Mouse (Mus musculus): ENCODE data around the gene Myo1e. TPM values are rescaled to one million over a fixed set of nuclear protein-coding genes. Genes with fewer than 3 reads are reported as not detected.

The Myo1e gene
- 9.5 and 9.7 TPM in 2 replicates for polyA plus RNA-seq (2014; fragmentation: Nextera tagmentation; extraction: Ambion mirVana)

- peak; percentile 95 for ATAC-seq (ENCODE audit: low FRiP score)
- Histone ChIP-seq H3K27me3 (ENCODE audit: control insufficient read depth, insufficient read depth, low read length) (no peaks in the 10 kb centered on the region), H3K27ac (ENCODE audit: low read depth, low read length) (no peak within 1 kb of the TSS), H3K9me3 (ENCODE audit: control insufficient read depth, low read length) (no peaks in the 10 kb centered on the region), H3K4me3 (ENCODE audit: low read depth, low read length) (peak within 1 kb of the TSS; percentile 67), H3K36me3 (ENCODE audit: control insufficient read depth, insufficient read depth, low read length) (no peaks in the 10 kb centered on the region), H3K4me1 (ENCODE audit: control insufficient read depth, insufficient read depth, low read length) (0 out of 2 replicates have a peak, but pooled peaks cover 10% of the 10 kb centered on the region), H3K4me2 (peak within 1 kb of the TSS; percentile 100), H3K9ac (ENCODE audit: low read length) (peak within 1 kb of the TSS; percentile 67)
- peak; percentile 98 for DNase-seq (ENCODE audit: low spot score, missing footprints)
- WGBS, result under 1% methylated on average over 43 of the region's 43 CpGs
Observed at GRCm38 (mm10) chr9:70207151-70207831, at the start of gene Myo1e. Myo1e (plus strand) TSS chr9:70207350.

GRCm38 (mm10) chr9:70160071-70160470 lies 47.1 kb upstream of the Myo1e start:
- no peak for DNase-seq (ENCODE audit: low spot score, missing footprints)
- Histone ChIP-seq H3K9ac (ENCODE audit: low read length) (no peak overlapping the region), H3K4me3 (ENCODE audit: low read depth, low read length) (no peak overlapping the region), H3K36me3 (ENCODE audit: control insufficient read depth, insufficient read depth, low read length) (no peaks in the 10 kb centered on the region), H3K4me2 (no peak overlapping the region), H3K9me3 (ENCODE audit: control insufficient read depth, low read length) (no peaks in the 10 kb centered on the region), H3K4me1 (ENCODE audit: control insufficient read depth, insufficient read depth, low read length) (no peaks in the 10 kb centered on the region), H3K27me3 (ENCODE audit: control insufficient read depth, insufficient read depth, low read length) (no peaks in the 10 kb centered on the region), H3K27ac (ENCODE audit: low read depth, low read length) (no peak overlapping the region)
- 86% methylated on average over 10 of the region's 10 CpGs for WGBS
- ATAC-seq (ENCODE audit: low FRiP score), result no peak

- Histone ChIP-seq H3K9ac (ENCODE audit: low read length) (no peak overlapping the region), H3K27ac (ENCODE audit: low read depth, low read length) (no peak overlapping the region), H3K27me3 (ENCODE audit: control insufficient read depth, insufficient read depth, low read length) (no peaks in the 10 kb centered on the region), H3K4me3 (ENCODE audit: low read depth, low read length) (no peak overlapping the region), H3K4me1 (ENCODE audit: control insufficient read depth, insufficient read depth, low read length) (no peaks in the 10 kb centered on the region), H3K9me3 (ENCODE audit: control insufficient read depth, low read length) (no peaks in the 10 kb centered on the region), H3K4me2 (no peak overlapping the region), H3K36me3 (ENCODE audit: control insufficient read depth, insufficient read depth, low read length) (no peaks in the 10 kb centered on the region)
- 84% methylated on average over 7 of the region's 7 CpGs for WGBS
- ATAC-seq (ENCODE audit: low FRiP score) (no peak), DNase-seq (ENCODE audit: low spot score, missing footprints) (peak; percentile 64)
Observed at GRCm38 (mm10) chr9:70168973-70169372, 38.2 kb upstream of the Myo1e start.

- H3K9me3 ChIP-seq (ENCODE audit: control insufficient read depth, low read length), result no peaks in the 10 kb centered on the region
- peaks cover 8% of the 10 kb centered on the region; the same call in 1 of the 2 replicates for H3K4me1 ChIP-seq (ENCODE audit: control insufficient read depth, insufficient read depth, low read length)
- no peaks in the 10 kb centered on the region for H3K36me3 ChIP-seq (ENCODE audit: control insufficient read depth, insufficient read depth, low read length)
- H3K9ac ChIP-seq (ENCODE audit: low read length), result no peak overlapping the region
- DNase-seq (ENCODE audit: low spot score, missing footprints) (peak; percentile 69), ATAC-seq (ENCODE audit: low FRiP score) (peak; percentile 35; the same call in 1 of the 2 replicates)
- H3K27me3 ChIP-seq (ENCODE audit: control insufficient read depth, insufficient read depth, low read length), result no peaks in the 10 kb centered on the region
- no peak overlapping the region for H3K4me2 ChIP-seq
- 34% methylated on average over 4 of the region's 4 CpGs for WGBS
- no peak overlapping the region for H3K4me3 ChIP-seq (ENCODE audit: low read depth, low read length)
- H3K27ac ChIP-seq (ENCODE audit: low read depth, low read length), result peak overlapping the region; percentile 12; the same call in 1 of the 2 replicates
Observed at GRCm38 (mm10) chr9:70174291-70174848, 32.8 kb upstream of the Myo1e start.

GRCm38 (mm10) chr9:70174896-70175295 lies 32.3 kb upstream of the Myo1e start:
- ATAC-seq (ENCODE audit: low FRiP score) (no peak), DNase-seq (ENCODE audit: low spot score, missing footprints) (peak; percentile 88)
- Histone ChIP-seq H3K36me3 (ENCODE audit: control insufficient read depth, insufficient read depth, low read length) (no peaks in the 10 kb centered on the region), H3K4me2 (no peak overlapping the region), H3K27me3 (ENCODE audit: control insufficient read depth, insufficient read depth, low read length) (no peaks in the 10 kb centered on the region), H3K9me3 (ENCODE audit: control insufficient read depth, low read length) (no peaks in the 10 kb centered on the region), H3K27ac (ENCODE audit: low read depth, low read length) (peak overlapping the region; percentile 12; the same call in 1 of the 2 replicates), H3K9ac (ENCODE audit: low read length) (no peak overlapping the region), H3K4me3 (ENCODE audit: low read depth, low read length) (no peak overlapping the region), H3K4me1 (ENCODE audit: control insufficient read depth, insufficient read depth, low read length) (peaks cover 8% of the 10 kb centered on the region; the same call in 1 of the 2 replicates)
- WGBS, result 40% methylated on average over 6 of the region's 6 CpGs

- no peak overlapping the region for H3K4me2 ChIP-seq
- DNase-seq (ENCODE audit: low spot score, missing footprints), result peak; percentile 75
- WGBS, result 77% methylated on average over 3 of the region's 3 CpGs
- no peaks in the 10 kb centered on the region for H3K27me3 ChIP-seq (ENCODE audit: control insufficient read depth, insufficient read depth, low read length)
- no peak overlapping the region for H3K27ac ChIP-seq (ENCODE audit: low read depth, low read length)
- H3K9me3 ChIP-seq (ENCODE audit: control insufficient read depth, low read length), result no peaks in the 10 kb centered on the region
- H3K36me3 ChIP-seq (ENCODE audit: control insufficient read depth, insufficient read depth, low read length), result no peaks in the 10 kb centered on the region
- no peak overlapping the region for H3K9ac ChIP-seq (ENCODE audit: low read length)
- H3K4me3 ChIP-seq (ENCODE audit: low read depth, low read length), result no peak overlapping the region
- ATAC-seq (ENCODE audit: low FRiP score), result no peak
- H3K4me1 ChIP-seq (ENCODE audit: control insufficient read depth, insufficient read depth, low read length), result peaks cover 8% of the 10 kb centered on the region; the same call in 1 of the 2 replicates
Observed at GRCm38 (mm10) chr9:70176291-70176690, 30.9 kb upstream of the Myo1e start.

GRCm38 (mm10) chr9:70181719-70182118 lies 25.4 kb upstream of the Myo1e start:
- ATAC-seq (ENCODE audit: low FRiP score), result no peak
- no peaks in the 10 kb centered on the region for H3K36me3 ChIP-seq (ENCODE audit: control insufficient read depth, insufficient read depth, low read length)
- no peak overlapping the region for H3K9ac ChIP-seq (ENCODE audit: low read length)
- H3K4me1 ChIP-seq (ENCODE audit: control insufficient read depth, insufficient read depth, low read length), result no peaks in the 10 kb centered on the region
- H3K4me3 ChIP-seq (ENCODE audit: low read depth, low read length), result no peak overlapping the region
- H3K9me3 ChIP-seq (ENCODE audit: control insufficient read depth, low read length), result no peaks in the 10 kb centered on the region
- H3K27ac ChIP-seq (ENCODE audit: low read depth, low read length), result no peak overlapping the region
- WGBS, result 79% methylated on average over 12 of the region's 12 CpGs
- H3K4me2 ChIP-seq, result no peak overlapping the region
- H3K27me3 ChIP-seq (ENCODE audit: control insufficient read depth, insufficient read depth, low read length), result no peaks in the 10 kb centered on the region
- no peak for DNase-seq (ENCODE audit: low spot score, missing footprints)

- Histone ChIP-seq H3K4me3 (ENCODE audit: low read depth, low read length) (no peak overlapping the region), H3K36me3 (ENCODE audit: control insufficient read depth, insufficient read depth, low read length) (no peaks in the 10 kb centered on the region), H3K27ac (ENCODE audit: low read depth, low read length) (no peak overlapping the region), H3K9me3 (ENCODE audit: control insufficient read depth, low read length) (no peaks in the 10 kb centered on the region), H3K4me2 (no peak overlapping the region), H3K27me3 (ENCODE audit: control insufficient read depth, insufficient read depth, low read length) (no peaks in the 10 kb centered on the region), H3K4me1 (ENCODE audit: control insufficient read depth, insufficient read depth, low read length) (no peaks in the 10 kb centered on the region), H3K9ac (ENCODE audit: low read length) (no peak overlapping the region)
- DNase-seq (ENCODE audit: low spot score, missing footprints) (no peak), ATAC-seq (ENCODE audit: low FRiP score) (no peak)
- 60% methylated on average over 7 of the region's 7 CpGs for WGBS
Observed at GRCm38 (mm10) chr9:70182639-70183038, 24.5 kb upstream of the Myo1e start.

GRCm38 (mm10) chr9:70192336-70192735 lies 14.8 kb upstream of the Myo1e start:
- Histone ChIP-seq H3K9ac (ENCODE audit: low read length) (no peak overlapping the region), H3K27me3 (ENCODE audit: control insufficient read depth, insufficient read depth, low read length) (no peaks in the 10 kb centered on the region), H3K9me3 (ENCODE audit: control insufficient read depth, low read length) (no peaks in the 10 kb centered on the region), H3K27ac (ENCODE audit: low read depth, low read length) (no peak overlapping the region), H3K4me2 (no peak overlapping the region), H3K4me1 (ENCODE audit: control insufficient read depth, insufficient read depth, low read length) (no peaks in the 10 kb centered on the region), H3K36me3 (ENCODE audit: control insufficient read depth, insufficient read depth, low read length) (no peaks in the 10 kb centered on the region), H3K4me3 (ENCODE audit: low read depth, low read length) (no peak overlapping the region)
- no peak for ATAC-seq (ENCODE audit: low FRiP score)
- WGBS, result 92% methylated on average over 5 of the region's 5 CpGs
- no peak for DNase-seq (ENCODE audit: low spot score, missing footprints)

All from midbrain, embryonic 11.5 days (tissue).